Mouse (Mus musculus) stomach, postnatal 0 days (tissue): ENCODE measurements around the gene Tpgs1. TPM values are rescaled to one million over a fixed set of nuclear protein-coding genes. Genes with fewer than 3 reads are reported as not detected.

Experiments used
- ATAC-seq: fragments of 200-750 bp; cut with Nextera tagmentation; 2 replicates; pipeline ENCODE4 v1.8.0; 2017; ENCODE audit not compliant: low FRiP score, low TSS enrichment
- DNase-seq: peaks from one replicate; pipeline ENCODE4 v3.0.0-alpha.2; 2016; ENCODE audit warnings: low spot score
- H3K27ac ChIP-seq: fragments of 300-500 bp; sonication (generic); replicated peaks from 2 replicates; pipeline ENCODE4 v1.5.1; 2014; ENCODE audit warnings: mild to moderate bottlenecking, control low read depth
- H3K27me3 ChIP-seq: fragments of 300-500 bp; sonication (generic); 2 replicates; pipeline ENCODE4 v1.6.1; 2014; ENCODE audit warnings: low read length; ENCODE audit not compliant: control insufficient read depth, insufficient read depth
- H3K36me3 ChIP-seq: fragments of 300-500 bp; sonication (generic); 2 replicates; pipeline ENCODE4 v1.6.1; 2014; ENCODE audit warnings: low read length, mixed read lengths; ENCODE audit not compliant: control insufficient read depth, insufficient read depth
- H3K4me1 ChIP-seq: fragments of 300-500 bp; sonication (generic); replicated peaks from 2 replicates; pipeline ENCODE4 v1.6.1; 2014; ENCODE audit warnings: antibody characterized with exemption; ENCODE audit not compliant: control insufficient read depth, insufficient read depth
- H3K4me2 ChIP-seq: fragments of 300-500 bp; sonication (generic); replicated peaks from 2 replicates; pipeline ENCODE4 v1.6.1; 2014; ENCODE audit warnings: low read depth, mild to moderate bottlenecking, control low read depth, moderate library complexity
- H3K4me3 ChIP-seq: fragments of 300-500 bp; sonication (generic); 2 replicates; pipeline ENCODE4 v1.5.1; 2014; ENCODE audit warnings: low read depth, low read length, control low read depth
- H3K9ac ChIP-seq: fragments of 300-500 bp; sonication (generic); 2 replicates; pipeline ENCODE4 v1.6.1; 2014; ENCODE audit warnings: mild to moderate bottlenecking, low read length, control low read depth, mixed read lengths
- H3K9me3 ChIP-seq: fragments of 300-500 bp; sonication (generic); 2 replicates; pipeline ENCODE4 v1.6.1; 2016; ENCODE audit warnings: low read length; ENCODE audit not compliant: control insufficient read depth
- CTCF ChIP-seq: IDR thresholded peaks from 2 replicates; pipeline ENCODE4 v1.5.1; 2016; ENCODE audit warnings: antibody characterized with exemption, low read depth, mild to moderate bottlenecking, moderate library complexity
- EP300 ChIP-seq: optimal IDR thresholded peaks from 2 replicates; pipeline ENCODE3; 2016; ENCODE audit warnings: antibody characterized with exemption
- WGBS: fragments of 180-500 bp; shearing (Covaris S2); extraction: QIAGEN DNeasy Blood & Tissue Kit; methylation state at CpG from one replicate; pipeline ENCODE4 v1.1.7; 2014; 5-methylcytosine and 5-hydroxymethylcytosine counted together
- polyA plus RNA-seq: library from polyadenylated mRNA; unstranded; fragments of >200 nt; fragmentation: Nextera tagmentation; extraction: Ambion mirVana; gene quantifications from 2 replicates; pipeline ENCODE4 v1.2.1, GENCODE M21; 2015

The Tpgs1 gene
- polyA plus RNA-seq, 1 experiment from 2014 or later, result 51.0 TPM

DNA sequence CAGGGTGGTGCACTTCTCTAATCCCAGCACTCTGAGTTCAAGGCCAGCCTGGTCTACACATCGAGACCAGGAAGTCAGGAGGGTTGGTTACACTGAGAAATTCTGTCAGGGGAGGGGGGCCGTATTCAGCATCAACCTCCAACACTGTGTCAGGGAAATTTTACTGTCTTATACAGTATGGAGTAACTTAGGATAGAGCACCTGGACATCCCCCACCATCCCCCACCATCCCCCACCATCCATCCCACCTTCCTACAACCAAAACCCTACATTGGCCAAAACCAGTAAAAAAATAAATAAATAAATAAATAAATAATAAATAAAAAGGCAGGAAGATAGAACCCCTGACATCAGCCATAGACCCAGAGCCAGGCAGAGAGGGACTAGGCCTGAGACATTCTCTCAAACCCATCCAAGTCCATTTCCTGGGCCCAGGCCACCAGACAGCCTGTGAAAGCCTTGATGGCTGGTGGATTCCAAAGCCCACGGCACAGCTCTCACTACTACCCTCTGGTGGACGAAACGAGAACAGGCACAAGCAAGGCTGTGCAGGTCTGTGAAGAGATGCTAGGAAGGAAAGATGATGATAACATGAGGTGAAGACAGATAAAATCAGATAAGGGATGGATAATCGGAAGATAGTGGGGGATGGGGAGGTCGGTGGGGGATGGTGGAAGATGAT is 20.0 kb upstream of the Tpgs1 start:
- H3K9ac ChIP-seq, result no peak overlapping the region
- peak; percentile 98 for TF ChIP-seq CTCF
- no peak for TF ChIP-seq EP300
- ATAC-seq (peak; percentile 76), DNase-seq (peak; percentile 82)
- no peaks in the 10 kb centered on the region for H3K36me3 ChIP-seq
- no peaks in the 10 kb centered on the region for H3K4me1 ChIP-seq
- WGBS, result 26% methylated on average over 7 of the region's 7 CpGs
- no peak overlapping the region for H3K27ac ChIP-seq
- no peak overlapping the region for H3K4me3 ChIP-seq
- no peaks in the 10 kb centered on the region for H3K9me3 ChIP-seq
- H3K4me2 ChIP-seq, result no peak overlapping the region
- no peaks in the 10 kb centered on the region for H3K27me3 ChIP-seq

DNA sequence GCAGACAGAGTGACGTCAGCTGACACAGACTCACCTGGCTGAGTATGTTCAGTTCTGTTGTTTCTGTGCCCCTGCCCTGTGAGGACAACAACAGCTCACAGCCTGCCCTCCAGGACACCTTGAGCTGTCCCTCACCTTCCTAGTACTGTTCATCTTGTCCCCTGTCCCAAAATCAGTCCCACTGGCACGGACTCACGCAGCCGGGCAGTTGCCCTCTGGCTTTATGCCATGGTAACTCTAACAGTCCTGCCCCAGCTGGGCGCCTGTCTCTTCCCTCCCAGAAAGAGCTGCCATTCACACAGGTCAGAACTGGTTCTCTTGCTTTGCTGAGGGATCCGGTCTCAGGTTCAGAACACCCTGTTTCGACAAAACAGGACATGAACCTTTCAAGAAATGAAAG is 16.4 kb upstream of the Tpgs1 start:
- WGBS, result 54% methylated on average over 7 of the region's 7 CpGs
- H3K4me1 ChIP-seq, result no peaks in the 10 kb centered on the region
- H3K27me3 ChIP-seq, result no peaks in the 10 kb centered on the region; the same call in 1 of the 2 replicates
- DNase-seq (no peak), ATAC-seq (no peak)
- no peaks in the 10 kb centered on the region for H3K9me3 ChIP-seq
- TF ChIP-seq CTCF, result no peak
- no peak for TF ChIP-seq EP300
- no peak overlapping the region for H3K9ac ChIP-seq
- no peak overlapping the region for H3K27ac ChIP-seq
- no peaks in the 10 kb centered on the region for H3K36me3 ChIP-seq
- no peak overlapping the region for H3K4me3 ChIP-seq
- H3K4me2 ChIP-seq, result no peak overlapping the region

DNA sequence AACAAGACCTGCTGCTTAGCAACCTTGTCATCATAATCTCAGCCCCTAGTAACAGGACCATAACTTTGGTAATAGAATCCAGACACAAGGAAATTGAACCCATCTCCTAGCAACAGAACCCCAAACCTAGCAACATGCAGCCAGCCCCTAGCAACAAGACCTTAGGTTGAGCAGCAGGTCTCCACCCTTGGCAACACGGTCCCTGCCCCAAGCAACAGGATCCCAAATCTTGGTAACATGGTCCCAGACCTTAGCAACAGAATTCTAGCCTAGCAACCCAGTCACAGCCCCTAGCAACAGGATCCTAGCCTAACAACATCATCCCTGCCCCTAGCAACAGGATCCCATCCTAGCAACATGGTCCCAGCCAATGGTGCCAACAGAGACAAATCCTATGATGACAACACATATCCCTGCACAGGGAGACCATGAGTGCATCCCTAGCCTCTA is 14.2 kb upstream of the Tpgs1 start:
- 47% methylated on average over 1 of the region's 1 CpGs for WGBS
- TF ChIP-seq CTCF, result no peak
- TF ChIP-seq EP300, result no peak
- Histone ChIP-seq H3K4me3 (no peak overlapping the region), H3K9me3 (no peaks in the 10 kb centered on the region), H3K36me3 (no peaks in the 10 kb centered on the region), H3K4me1 (no peaks in the 10 kb centered on the region), H3K4me2 (no peak overlapping the region), H3K9ac (no peak overlapping the region), H3K27me3 (no peaks in the 10 kb centered on the region; the same call in 1 of the 2 replicates), H3K27ac (no peak overlapping the region)
- DNase-seq, result no peak
- no peak for ATAC-seq

DNA sequence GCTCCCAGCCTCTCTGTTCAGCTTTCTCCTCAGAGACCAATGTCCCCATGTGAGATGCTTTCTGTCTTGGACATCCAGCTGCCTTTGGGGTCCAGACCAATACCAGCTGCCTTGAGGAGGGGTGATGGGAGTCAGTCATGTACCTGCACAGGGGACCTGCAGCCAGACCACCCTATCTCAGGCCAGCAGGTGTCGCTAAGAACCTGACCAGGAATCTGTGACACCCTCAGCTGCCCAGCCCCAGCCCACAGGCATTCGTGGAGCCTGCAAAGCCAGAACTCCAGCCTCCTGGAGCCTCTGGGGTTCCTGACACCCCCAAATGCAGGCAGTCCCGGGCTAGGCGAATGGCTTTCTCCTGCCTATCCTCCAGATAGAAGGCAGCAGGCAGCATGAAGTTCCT is 10.3 kb upstream of the Tpgs1 start:
- H3K9ac ChIP-seq, result no peak overlapping the region; the same call in 1 of the 2 replicates
- peak; percentile 54 for DNase-seq
- 15% methylated on average over 4 of the region's 4 CpGs for WGBS

DNA sequence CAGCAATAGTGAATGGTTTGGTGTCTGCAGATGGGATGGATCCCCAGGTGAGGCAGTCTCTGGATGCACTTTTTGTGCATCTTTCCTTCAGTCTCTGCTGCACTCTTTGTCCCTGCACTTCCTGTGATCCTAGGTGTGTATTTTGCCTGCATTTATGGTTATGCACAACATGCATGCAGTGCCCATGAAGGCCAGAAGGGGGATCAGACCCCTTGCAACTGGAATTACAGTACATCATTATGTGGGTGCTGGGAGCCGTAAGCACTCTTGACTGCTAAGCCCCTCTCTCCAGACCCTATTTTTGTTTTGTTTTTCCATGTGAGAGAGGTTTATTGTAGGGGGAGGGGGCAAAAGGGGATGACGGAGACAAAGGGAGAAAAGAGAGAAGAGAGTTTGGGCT is 8.9 kb upstream of the Tpgs1 start:
- 76% methylated on average over 2 of the region's 2 CpGs for WGBS
- no peaks in the 10 kb centered on the region; the same call in 1 of the 2 replicates for H3K27me3 ChIP-seq
- H3K36me3 ChIP-seq, result no peaks in the 10 kb centered on the region
- DNase-seq (peak; percentile 17), ATAC-seq (no peak)
- no peaks in the 10 kb centered on the region for H3K9me3 ChIP-seq
- no peak overlapping the region for H3K27ac ChIP-seq
- no peak overlapping the region for H3K4me2 ChIP-seq
- no peak overlapping the region for H3K4me3 ChIP-seq
- no peaks in the 10 kb centered on the region for H3K4me1 ChIP-seq
- no peak overlapping the region for H3K9ac ChIP-seq
- no peak for TF ChIP-seq EP300
- TF ChIP-seq CTCF, result peak; percentile 58

More for the DNA sequence above, 10.3 kb upstream of the Tpgs1 start:
- H3K27ac ChIP-seq, result no peak overlapping the region
- no peaks in the 10 kb centered on the region for H3K4me1 ChIP-seq
- no peaks in the 10 kb centered on the region; the same call in 1 of the 2 replicates for H3K27me3 ChIP-seq
- no peak overlapping the region for H3K4me3 ChIP-seq
- ATAC-seq, result no peak
- no peak for TF ChIP-seq EP300
- peak; percentile 62 for TF ChIP-seq CTCF
- H3K4me2 ChIP-seq, result no peak overlapping the region
- H3K9me3 ChIP-seq, result no peaks in the 10 kb centered on the region
- H3K36me3 ChIP-seq, result no peaks in the 10 kb centered on the region

DNA sequence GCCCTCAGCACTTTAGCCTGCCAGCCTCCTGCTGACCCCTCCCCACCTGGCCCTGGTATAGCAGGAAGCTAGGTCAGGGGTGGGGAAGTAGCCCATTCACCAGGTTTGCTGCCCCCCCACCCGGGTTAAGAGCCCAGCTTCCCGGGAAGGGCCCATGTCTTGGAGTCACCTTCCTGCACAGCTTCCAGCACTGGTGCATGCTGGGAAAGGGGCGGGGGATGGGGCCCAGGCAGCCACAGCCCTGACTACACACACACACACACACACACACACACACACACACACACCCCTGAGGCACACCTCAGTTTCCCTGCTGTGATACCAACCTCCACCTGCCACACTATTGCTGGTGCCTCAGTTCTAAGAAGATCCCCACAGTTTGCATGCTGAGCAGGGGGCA is 7.3 kb upstream of the Tpgs1 start:
- Histone ChIP-seq H3K27me3 (no peaks in the 10 kb centered on the region), H3K9me3 (no peaks in the 10 kb centered on the region), H3K36me3 (no peaks in the 10 kb centered on the region), H3K9ac (no peak overlapping the region), H3K4me2 (no peak overlapping the region), H3K4me1 (no peaks in the 10 kb centered on the region), H3K27ac (no peak overlapping the region), H3K4me3 (no peak overlapping the region)
- peak; percentile 43 for DNase-seq
- TF ChIP-seq EP300 (no peak), CTCF (no peak)
- ATAC-seq, result peak; percentile 33; the same call in 1 of the 2 replicates
- WGBS, result 32% methylated on average over 3 of the region's 3 CpGs
